Mouse (Mus musculus) splenic B cell, adult 2 months (primary cell): Measurements from ENCODE around the gene Rhoa.
"Not testable (repeated sequence)": the region's sequence is repeated elsewhere in the genome, so short reads cannot be mapped to it uniquely, and the experiment has no call there.

ENCODE experiments used
- DNase-seq: peaks from one replicate; pipeline ENCODE4 v3.0.0-alpha.2; 2011; ENCODE audit warnings: low read depth, low spot score
- H3K27me3 ChIP-seq: 2 replicates; pipeline ENCODE4 v1.6.1; 2012; ENCODE audit warnings: mild to moderate bottlenecking, low read length, moderate library complexity, mixed read lengths; ENCODE audit not compliant: control insufficient read depth, poor library complexity, insufficient read depth, severe bottlenecking
- H3K36me3 ChIP-seq: 2 replicates; pipeline ENCODE4 v1.6.1; 2012; ENCODE audit warnings: mild to moderate bottlenecking, low read length, moderate library complexity, mixed read lengths; ENCODE audit not compliant: control insufficient read depth, poor library complexity, insufficient read depth, severe bottlenecking

The Rhoa gene

GRCm38 (mm10) chr9:108274476-108275330 is 31.2 kb upstream of the Rhoa start:
- DNase-seq = no peak
- Histone ChIP-seq H3K36me3 (no peaks in the 10 kb centered on the region), H3K27me3 (no peaks in the 10 kb centered on the region)

GRCm38 (mm10) chr9:108275331-108275659 is 30.6 kb upstream of the Rhoa start:
- Histone ChIP-seq H3K36me3 (no peaks in the 10 kb centered on the region), H3K27me3 (no peaks in the 10 kb centered on the region)
- DNase-seq = no peak

GRCm38 (mm10) chr9:108278697-108279450 is 27.1 kb upstream of the Rhoa start:
- peak; percentile 71 for DNase-seq
- H3K36me3 ChIP-seq = no peaks in the 10 kb centered on the region

GRCm38 (mm10) chr9:108280071-108280828 is 25.7 kb upstream of the Rhoa start:
- DNase-seq = no peak

More at GRCm38 (mm10) chr9:108278697-108279450, 27.1 kb upstream of the Rhoa start:
- no peaks in the 10 kb centered on the region for H3K27me3 ChIP-seq

GRCm38 (mm10) chr9:108284410-108284809 is 21.5 kb upstream of the Rhoa start:
- Histone ChIP-seq H3K36me3 (no peaks in the 10 kb centered on the region), H3K27me3 (no peaks in the 10 kb centered on the region)
- peak; percentile 91 for DNase-seq

More at GRCm38 (mm10) chr9:108280071-108280828, 25.7 kb upstream of the Rhoa start:
- Histone ChIP-seq H3K36me3 (no peaks in the 10 kb centered on the region), H3K27me3 (no peaks in the 10 kb centered on the region)

GRCm38 (mm10) chr9:108287526-108288238 is 18.2 kb upstream of the Rhoa start:
- DNase-seq, H3K36me3 ChIP-seq, H3K27me3 ChIP-seq: not testable (repeated sequence)

- DNase-seq = no peak
- no peaks in the 10 kb centered on the region for H3K36me3 ChIP-seq
- no peaks in the 10 kb centered on the region for H3K27me3 ChIP-seq
Measured at GRCm38 (mm10) chr9:108289347-108289746, 16.6 kb upstream of the Rhoa start.

- Histone ChIP-seq H3K27me3 (no peaks in the 10 kb centered on the region), H3K36me3 (no peaks in the 10 kb centered on the region; the same call in 1 of the 2 replicates)
- DNase-seq = peak; percentile 95
Measured at GRCm38 (mm10) chr9:108290016-108290750, 15.7 kb upstream of the Rhoa start, which contains the start of gene Nicn1. Gene Nicn1 (plus strand): TSS chr9:108290429.

- H3K27me3 ChIP-seq = no peaks in the 10 kb centered on the region
- no peak for DNase-seq
- H3K36me3 ChIP-seq = no peaks in the 10 kb centered on the region; the same call in 1 of the 2 replicates
Measured at GRCm38 (mm10) chr9:108290773-108291172, 15.2 kb upstream of the Rhoa start.

- H3K36me3 ChIP-seq = no peaks in the 10 kb centered on the region; the same call in 1 of the 2 replicates
- DNase-seq = no peak
Measured at GRCm38 (mm10) chr9:108296453-108297355, 9.2 kb upstream of the Rhoa start, which contains the start of gene Amt. Gene Amt (plus strand): TSS chr9:108296853.

GRCm38 (mm10) chr9:108301853-108302252 is 4.1 kb upstream of the Rhoa start:
- H3K27me3 ChIP-seq = no peaks in the 10 kb centered on the region
- no peak for DNase-seq
- H3K36me3 ChIP-seq = 0 out of 2 replicates have a peak, but pooled peaks cover 1% of the 10 kb centered on the region

More at GRCm38 (mm10) chr9:108296453-108297355, 9.2 kb upstream of the Rhoa start, which contains the start of gene Amt:
- H3K27me3 ChIP-seq = no peaks in the 10 kb centered on the region

- Histone ChIP-seq H3K27me3 (no peaks in the 10 kb centered on the region), H3K36me3 (0 out of 2 replicates have a peak, but pooled peaks cover 1% of the 10 kb centered on the region)
- DNase-seq = no peak
Measured at GRCm38 (mm10) chr9:108304716-108305115, 1.2 kb upstream of the Rhoa start.
